Mouse (Mus musculus) retina, postnatal 1 day (tissue): Measurements from ENCODE around the gene F3.

Experiments used
- DNase-seq: peaks from one replicate; pipeline ENCODE4 v3.0.0-alpha.2; 2012

F3 gene

DNA sequence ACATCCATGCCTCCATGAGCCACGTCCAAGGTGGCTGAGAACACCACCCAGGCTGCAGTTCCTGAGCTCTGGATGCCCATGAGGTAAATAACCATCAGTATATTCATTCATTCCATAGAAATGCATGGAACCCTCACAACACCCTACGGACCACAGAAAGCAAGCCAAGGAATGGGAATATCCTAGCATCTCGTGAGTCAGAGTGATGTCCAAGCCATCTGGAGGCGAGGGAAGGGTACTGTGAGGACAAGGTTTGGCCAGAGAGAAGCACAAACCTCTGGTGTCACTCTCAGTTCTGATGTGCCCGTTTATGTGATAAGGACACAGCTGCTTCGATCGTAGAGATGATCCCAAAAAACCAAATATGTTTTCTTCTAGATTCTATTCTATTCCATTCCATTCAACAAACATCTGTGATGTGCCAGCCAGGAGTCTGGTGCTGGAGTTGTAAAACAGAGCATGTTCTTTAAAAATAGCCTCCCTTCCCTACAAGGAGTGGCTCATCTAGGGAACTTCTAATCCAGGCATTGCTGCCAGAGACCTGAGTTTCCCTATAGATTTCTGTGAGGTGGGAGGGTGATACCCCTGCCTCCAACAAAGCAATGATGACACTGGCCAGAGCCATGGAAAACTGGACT, 12.3 kb upstream of the F3 start:
- DNase-seq, result no peak

DNA sequence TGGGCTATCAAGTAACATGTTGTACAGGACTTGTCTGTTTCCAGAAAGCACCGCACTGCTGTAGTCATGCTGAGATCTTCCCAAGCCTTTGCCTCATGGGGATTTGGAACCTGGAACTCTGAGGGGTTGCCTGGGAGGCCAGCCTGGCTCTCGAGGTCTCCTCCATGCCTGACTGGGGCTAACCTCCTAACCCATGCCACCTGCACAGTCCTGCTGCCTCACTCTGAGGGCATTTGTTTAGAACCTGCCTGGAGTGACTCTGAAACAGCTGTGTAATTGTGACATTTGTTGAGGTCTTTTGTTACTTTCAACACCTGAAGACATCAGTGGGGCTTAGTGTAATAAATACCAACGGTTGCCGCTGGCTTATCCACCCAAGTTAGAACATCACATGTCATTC, 11.1 kb upstream of the F3 start:
- no peak for DNase-seq

DNA sequence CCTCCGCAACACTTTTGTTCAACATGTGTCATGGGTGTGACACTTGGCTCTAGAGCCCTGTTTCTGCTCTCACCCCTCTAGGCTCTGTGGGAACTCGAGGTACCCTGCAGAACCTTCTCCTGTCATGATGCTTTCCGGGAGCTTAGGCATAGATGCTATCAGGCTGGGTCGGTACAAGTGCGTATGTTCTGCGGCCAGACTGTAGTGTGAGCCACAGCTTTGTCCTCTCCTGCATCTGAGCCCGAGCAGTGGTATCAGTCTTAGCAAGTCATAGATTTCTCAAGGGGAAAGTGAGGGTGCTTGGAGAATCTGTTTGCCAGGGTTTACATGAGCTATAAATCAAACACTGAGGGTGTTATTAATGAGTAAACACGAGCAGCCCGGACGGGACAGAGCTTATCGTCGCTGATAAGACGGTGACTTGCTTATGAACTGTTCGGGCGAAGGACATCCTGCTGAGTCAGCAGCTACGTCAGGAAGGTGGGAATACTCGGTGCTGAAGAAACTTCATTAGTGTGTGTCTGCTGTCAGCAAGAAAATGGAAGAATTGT, 10.1 kb upstream of the F3 start:
- no peak for DNase-seq

DNA sequence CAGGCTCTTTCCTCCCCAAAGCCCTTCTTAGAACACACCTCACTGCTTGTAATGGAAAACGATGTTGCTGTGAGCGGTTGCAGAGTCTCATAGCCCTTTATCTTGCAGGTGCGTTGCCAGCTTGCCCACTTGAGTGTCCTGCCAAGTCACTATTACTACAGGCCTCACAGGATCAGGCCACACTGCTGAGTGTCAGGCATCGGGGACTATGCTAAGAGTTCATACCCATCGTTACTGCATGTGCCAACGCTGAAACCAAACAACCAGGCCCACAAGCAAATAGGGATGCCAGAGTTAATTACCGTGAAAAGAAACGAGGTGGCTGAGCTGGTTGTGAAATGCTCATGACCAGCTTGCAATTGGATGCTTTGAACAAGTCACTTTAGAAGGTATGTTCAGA, 9.5 kb upstream of the F3 start:
- peak; percentile 35 for DNase-seq

DNA sequence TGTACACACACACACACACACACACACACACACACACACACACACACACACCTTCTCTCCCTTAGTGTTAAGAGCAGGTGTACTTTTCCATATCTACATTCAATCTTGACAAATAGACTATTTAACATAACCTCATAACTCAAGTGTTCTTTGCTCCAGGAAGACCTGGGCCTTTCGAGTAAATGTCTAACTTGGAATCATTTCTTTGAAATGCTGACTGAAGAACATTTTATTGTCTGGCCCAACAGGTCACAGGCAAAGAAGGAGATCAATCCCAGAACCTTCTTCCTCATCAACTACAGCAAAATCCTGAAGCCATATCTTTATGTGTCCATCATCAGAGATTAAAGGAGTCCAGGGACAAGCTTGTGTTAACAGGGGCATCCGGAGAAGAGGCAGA, 8.9 kb upstream of the F3 start:
- no peak for DNase-seq

DNA sequence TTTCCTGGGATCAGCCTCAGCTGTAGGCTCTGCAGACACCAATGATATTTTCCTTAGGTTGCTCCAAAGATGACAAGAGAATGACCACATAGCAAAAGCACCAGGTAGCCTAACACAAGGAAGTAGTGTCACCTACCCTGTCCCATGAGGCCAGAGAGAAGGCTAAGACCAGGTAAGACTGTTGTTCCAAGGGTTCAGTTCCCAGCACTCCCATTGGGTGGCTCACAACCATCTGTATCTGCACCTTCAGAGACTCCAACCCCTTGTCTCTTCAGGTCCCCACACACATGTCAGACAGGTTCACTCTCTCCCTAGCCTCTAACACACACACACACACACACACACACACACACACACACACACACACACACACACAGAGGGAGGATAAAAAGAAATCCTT, 8.0 kb upstream of the F3 start:
- DNase-seq, result no peak

DNA sequence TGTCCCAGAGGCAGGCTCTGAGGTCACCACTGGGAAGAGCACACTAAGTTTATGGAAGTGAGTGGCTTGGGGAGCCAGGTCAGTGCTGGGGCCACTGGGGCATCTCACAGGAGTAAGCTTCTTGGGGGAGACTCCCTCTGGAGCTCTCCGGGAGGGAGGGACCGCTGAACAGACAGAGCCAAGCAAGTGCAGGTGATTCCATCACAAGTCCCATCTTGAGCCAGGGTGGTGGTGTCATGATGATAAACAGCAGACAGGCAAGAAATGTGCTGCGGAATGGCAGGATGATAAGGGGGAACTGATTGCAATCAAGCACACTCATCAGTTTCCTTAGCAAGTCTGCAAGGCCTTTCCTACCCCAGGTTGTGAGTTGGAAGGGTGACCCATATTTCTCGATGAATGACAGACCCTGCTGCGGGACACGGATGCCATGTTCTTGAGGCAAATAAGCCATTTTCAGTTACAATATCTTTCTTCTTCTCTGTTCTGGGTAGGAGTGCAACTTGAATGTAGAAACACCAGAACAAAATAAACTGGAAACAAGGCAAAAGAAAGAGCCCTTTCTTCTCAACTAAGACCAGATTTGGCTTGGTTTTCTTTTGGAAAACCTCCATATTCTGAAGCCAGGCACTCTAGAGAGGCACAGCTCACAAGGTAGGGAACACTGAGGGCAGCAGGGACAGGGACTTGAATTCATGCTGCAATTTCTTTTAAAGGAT, 7.4 kb upstream of the F3 start:
- no peak for DNase-seq

DNA sequence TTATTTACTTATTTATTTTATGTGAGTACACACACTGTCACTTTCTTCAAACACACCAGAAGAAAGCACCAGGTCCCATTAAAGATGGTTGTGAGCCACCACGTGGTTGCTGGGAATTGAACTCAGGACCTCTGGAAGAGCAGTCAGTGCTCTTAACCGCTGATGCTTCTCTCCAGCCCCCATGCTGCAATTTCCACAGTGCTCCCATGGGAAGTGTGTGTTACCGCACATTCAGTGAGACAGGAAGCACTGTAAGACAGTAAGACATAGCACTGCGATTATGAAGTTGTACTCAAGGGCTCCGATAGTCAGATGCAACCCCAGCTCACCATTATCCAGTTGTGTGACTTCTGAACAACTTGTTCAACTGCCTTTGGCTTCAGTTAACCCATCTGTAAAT, 6.9 kb upstream of the F3 start:
- DNase-seq, result no peak

DNA sequence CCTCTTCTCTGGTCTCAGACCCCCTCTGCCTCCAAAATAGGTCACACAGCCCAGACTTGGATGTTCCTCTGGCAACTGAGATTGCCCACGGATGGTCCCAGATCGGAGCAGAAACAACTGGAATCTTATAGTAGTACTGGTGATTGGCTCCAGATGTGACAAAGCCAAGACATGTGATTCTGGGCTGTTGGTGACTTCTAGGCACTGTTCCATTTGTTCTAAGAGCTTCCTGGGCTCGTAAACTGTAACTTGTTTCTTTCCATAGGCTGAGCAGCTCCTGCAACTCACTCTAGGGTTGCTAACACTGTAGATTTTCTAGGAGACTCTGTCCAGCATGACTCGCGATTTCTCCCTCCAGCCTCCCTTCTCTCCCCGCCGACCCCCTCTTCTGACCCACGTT, 4.7 kb upstream of the F3 start:
- DNase-seq, result no peak

DNA sequence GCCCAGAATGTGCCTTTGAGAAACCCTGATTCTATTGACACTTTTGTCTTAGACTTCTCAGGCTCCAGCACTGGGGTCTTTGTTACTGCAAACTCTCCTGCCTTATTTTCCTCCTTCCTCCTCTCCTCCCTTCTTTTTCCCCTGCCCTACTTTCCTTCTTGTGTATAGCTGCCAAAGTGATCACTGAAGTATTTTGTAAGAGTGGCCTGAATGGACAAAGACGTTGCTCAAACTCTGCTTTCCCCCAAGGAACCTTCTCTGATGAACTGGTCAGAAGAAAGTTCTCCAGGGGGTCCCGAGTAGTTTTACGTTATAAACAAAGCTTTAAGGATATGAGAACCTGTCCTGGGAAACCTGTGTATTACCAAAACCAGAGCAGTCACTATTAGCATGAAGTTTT, 3.6 kb upstream of the F3 start:
- DNase-seq, result no peak

DNA sequence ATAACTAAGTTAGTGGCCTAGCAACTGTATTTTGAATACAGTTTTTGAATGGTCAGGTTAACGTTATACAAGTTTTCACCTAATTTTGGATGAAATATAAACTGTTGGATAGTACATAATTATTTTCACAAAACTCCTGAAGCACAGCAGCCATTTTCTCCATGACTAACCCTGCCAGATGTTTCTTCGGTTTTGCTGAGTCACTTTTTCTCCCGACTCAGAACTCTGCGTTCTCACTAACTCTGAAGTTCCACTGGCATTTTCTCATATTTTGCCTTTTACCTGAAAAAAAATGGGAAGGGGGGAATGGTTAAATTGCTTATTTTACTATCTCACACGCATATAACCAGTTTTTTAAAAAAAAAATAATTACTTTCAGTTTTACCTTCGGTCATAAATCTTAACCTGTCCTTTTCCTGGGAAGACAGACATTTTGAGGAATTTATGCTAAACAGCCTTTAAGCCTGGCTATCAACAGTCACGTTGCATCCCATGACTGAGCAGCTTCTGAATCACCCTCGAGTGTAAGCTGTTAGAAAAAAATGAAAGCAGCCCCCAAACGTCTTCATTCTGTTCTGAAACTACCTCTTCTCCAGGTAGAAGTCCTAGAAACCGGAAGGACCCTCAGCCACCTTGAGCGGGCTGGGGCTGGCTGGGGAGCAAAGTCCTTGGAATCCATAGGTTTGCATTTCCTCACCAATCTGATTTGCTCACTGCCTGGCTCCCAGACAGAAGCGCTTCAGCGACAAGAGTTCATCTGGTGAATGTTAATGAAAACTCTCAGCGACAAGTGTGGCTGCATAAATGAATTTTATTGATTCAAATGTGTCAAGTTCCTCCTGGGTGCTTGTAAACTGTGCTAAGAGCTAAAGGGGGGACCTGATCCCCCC, 2.3 kb upstream of the F3 start:
- DNase-seq, result no peak

DNA sequence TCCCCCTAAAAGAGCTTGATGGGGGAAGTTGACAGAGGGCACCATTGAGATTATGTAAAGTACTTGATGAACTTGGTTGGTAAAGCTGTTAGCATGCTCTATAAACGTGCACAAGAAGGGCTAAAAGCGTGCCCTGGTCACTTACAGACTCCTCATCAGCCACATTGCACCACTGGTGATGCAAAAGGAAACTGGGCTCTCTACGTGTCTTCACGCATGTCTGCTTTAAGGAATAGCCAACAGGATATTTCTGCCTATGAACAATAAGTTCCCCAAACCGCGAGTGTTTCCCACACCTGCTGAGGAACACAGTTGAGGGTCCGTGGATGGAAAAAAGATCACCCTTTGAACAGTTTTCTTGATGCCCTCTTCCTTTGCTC, 1.7 kb upstream of the F3 start:
- no peak for DNase-seq

DNA sequence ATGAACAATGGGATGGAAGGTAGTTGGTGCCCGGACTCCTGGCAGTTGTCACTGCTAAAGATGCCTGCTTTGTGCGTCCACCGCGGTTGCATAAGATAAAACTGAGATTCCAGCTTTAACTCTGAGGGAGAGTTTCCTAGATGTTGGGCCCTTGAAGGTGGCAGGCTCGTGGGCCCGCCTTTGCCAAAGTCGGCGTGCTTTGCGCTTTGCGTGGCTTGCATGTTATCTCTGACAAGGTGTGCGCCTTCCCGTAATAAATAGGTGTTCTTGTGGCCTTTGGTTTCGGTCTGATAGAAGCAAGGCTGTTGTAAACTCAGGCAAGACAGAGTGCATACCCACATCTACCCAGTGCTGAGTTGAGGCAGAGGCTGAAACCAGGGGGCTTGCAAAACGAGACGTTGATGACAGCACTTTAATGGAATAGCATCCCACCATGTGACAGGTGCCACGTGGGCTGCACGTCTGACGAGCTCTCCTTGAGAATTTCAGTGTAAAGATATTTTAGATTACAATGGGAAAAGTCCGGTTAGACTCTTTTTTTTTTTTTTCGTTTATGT, 709 bp downstream of the F3 start:
- no peak for DNase-seq

DNA sequence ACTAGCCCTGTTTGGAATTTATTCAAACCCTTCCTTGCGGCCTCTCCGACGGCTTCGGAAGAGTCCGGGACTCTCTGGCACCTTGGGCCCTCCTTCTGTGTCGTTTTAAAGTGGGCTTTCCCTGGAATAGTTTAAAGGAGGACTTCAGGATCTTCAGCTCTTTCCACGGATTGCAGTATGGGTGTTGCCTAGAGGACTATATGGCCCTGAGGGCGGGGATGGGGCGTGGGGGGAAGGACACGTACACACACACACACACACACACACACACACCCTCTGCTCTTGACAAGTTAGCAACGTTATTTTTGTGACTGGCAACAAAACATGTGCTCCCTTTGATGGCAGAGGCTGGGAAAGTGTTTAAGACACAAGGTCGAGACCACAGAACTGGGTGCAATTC, 1.2 kb downstream of the F3 start:
- no peak for DNase-seq

DNA sequence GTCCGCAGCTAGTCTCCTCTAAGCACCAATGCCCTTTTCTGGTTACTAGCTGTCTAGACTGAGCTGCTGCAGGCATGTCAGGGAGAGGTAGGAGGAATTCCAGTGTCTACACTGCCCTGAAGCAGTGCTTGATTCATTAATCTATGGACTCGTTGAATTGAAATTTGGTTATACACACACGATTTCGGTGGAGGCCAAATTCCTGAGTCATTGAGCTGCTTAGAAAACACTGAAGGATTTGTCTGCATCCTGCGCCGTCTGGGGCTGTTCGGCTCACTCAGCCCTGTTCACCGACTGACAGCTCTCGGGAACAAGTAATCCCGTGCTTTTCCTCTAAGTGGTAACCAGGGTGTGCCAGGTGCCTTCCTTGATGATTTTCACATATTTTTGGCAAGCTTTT, 2.3 kb downstream of the F3 start:
- no peak for DNase-seq

DNA sequence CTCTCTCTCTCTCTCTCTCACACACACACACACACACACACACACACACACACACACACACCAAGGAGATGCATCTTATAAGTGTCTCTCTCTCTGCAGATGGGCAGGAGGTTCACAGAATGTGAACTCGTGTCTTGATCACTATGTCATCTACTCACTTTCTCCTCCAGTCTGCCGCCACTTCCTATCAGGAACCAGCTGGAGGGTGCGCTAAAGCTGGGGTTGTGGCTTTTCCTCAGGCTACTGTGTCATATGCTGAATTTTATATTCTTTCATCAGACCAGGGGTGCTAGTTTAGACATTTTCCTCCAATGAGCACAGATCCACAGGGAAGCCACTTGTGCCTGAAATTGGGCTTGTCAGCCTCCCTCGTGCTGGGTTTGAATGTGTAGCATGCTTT, 6.3 kb downstream of the F3 start:
- no peak for DNase-seq

DNA sequence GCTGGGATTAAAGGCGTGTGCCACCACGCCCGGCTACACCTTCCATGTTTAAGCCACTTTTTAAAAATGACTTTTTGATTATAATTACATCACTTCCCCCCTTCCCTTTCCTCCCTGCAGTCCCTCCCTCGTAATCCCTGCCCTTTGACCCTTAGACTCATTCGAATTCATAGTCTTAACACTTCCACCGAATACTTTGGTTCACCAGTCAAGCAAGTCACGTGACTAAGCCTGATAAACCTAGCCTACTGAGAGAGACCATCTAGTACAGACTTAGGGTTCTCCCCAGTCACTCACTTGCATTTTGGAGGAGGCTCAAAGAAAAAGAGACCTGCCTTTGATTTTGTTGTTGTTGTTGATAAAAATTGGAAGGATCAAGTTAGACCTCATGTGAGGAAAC, 12.2 kb downstream of the F3 start:
- DNase-seq, result no peak

DNA sequence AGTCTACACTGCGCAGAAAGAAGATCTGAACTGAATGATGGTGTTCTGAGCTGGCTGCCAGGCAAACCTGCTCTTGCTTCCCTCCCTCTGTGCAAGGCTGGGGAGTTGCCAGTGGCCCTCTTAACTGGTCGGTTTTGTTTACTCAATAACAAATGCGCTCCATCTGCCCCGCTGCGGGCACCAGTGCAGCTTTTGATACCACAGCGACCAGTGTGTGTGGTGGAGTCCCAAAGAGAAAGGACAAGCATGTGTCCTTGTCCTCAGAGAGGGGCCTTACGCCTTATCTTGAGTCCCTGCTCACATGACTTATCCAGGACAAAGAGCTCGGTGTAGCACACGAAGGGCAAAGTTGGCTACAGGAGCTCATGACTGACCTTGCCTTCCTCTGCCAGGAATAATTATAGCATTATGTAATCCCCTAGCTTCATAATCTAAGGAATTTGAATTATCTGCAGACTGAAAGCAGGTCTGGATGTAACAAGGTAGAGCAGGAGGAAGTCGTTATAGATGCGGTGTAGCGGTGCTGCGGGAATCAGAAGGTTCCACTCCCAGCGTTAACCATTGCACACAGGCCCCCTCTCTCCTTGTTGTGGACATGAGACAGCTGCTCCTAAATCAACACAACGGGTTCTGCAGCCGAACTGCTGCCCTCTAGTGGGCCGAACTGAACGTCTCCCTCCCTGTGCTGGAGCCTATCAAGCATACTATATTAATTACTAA, 12.8 kb downstream of the F3 start:
- DNase-seq, result peak; percentile 83

DNA sequence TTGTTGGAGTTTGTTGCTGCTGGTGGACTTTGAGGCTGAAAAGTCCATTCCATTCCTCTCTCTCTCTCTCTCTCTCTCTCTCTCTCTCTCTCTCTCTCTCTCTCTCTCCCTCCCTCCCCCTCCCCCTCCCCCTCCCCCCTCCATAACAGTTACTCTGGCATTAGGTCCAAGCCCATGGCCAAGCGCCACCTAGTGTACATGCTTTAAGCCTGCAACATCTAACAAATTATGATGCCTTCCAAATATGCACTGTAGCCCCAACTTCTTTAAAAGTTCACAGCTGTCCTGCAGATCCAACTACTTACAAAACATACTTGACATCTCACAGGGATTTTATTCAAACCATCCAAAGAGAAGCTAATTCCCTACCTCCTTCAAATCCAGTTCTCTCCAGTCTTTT, 14.1 kb downstream of the F3 start:
- DNase-seq, result peak; percentile 60

DNA sequence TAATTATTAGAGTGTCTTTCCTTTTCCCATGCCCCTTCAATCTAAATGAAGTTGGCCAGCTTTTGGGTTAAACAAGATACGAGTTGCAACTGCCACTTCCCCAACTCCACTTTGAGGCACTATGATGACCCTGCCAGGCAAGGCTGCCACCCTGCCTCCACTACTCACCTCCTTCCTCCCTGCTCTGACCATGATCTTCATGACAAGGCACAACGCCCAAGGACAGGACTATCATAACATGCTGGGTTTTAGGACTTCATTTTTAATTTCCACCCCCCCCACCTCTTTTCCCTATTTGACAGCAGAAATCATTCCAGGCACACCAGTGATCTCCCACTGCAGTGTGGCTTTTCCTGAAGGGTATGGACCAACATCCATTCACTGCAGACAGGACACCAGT, 14.6 kb downstream of the F3 start:
- no peak for DNase-seq

DNA sequence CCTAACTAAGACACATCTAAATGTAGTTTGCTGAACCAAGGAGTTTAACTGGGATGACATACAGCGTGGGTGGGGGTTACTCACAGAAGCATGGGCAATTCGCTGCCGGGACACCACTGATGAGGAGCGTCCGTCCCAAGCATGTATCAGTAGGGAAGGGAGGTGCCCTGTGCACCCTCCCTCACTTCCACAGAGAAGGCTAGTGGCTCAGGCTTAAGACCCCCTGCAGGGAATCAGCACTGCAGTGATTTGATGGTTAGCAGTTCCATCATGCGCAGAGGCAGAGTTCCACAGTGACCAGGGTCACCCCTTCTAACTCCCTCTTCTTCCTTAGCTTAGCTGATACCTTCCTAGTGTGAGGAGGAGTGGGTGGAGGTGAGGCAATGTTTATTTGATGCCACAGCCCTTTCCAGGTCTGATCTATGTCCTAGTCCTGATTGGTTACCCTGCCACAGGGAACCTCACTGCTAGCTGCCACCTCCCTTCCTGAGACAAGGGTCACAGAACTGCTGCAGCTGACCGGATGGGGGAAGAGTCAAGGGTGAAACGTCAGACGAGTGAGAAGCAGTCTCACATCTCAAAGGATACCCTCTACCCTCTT, 15.5 kb downstream of the F3 start:
- DNase-seq, result no peak

DNA sequence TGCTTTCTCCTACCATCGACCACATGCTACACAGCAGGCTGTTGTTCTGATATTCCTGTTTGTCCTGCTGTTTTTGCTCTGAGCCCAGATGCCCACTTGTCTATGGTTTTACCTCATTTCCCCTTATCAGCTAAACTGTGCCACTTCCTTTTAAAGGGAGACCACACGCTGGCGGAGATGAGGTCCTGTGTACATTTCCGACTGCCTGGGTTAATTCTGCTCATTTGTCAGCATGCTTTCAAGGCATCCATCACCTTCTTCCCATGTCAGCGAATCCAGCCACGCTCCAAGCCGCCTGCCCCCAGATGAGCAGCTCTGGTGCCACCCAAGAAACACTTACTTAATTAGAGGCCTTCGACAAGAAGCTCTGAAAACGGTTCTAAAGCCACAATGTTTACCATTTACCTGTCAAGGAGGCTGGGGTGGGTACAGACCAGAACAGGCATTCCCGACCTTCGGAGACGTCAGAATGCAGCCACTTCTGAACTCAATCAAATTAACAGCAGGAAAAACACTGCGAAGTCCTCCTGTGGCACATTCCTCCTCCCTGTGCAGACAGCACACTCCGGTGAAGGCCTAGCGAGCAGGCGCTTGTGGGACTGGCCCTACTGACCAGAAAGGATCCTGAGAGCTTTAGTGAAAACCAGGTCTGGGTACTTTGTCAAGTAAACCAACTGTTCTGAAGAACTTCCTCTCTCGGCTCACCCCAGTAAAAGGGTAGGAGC, 16.3 kb downstream of the F3 start:
- no peak for DNase-seq
